Mouse (Mus musculus) stomach, postnatal 0 days (tissue): ENCODE measurements at regions not wholly inside any gene's neighbourhood (a gene's known extent, or its start where the extent isn't known, plus 50 kb on each side); places are given as distances from the start of the nearest gene placed in this dataset.

Experiments used
- CTCF ChIP-seq: IDR thresholded peaks from 2 replicates; pipeline ENCODE4 v1.5.1; 2016; ENCODE audit warnings: antibody characterized with exemption, low read depth, mild to moderate bottlenecking, moderate library complexity
- EP300 ChIP-seq: optimal IDR thresholded peaks from 2 replicates; pipeline ENCODE3; 2016; ENCODE audit warnings: antibody characterized with exemption

DNA sequence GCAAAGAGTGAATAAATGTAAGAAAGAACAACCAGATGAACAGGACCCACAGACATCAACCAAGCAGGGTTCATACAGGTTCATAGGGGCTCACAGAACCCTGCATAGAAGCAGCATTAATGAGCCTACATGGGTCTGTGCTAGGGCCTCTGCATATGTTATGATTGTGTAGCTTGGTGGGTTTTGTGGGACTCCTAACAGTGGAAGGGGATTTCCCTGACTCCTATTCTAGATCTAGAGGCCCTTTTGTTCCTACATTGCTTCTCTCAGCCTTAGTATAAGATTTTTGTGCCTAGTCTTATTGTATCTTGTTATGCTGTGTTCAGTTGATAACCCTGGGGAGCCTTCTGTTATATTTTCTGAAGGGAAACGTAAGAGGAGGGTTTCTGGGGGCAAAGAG is 481.7 kb upstream of the Adam24 start:
- TF ChIP-seq CTCF (no peak), EP300 (no peak)
